Mouse (Mus musculus) frontal cortex, postnatal 36 days (tissue): ENCODE data around the gene Zbed4.
"Not testable (repeated sequence)": the region's sequence is repeated elsewhere in the genome, so short reads cannot be mapped to it uniquely, and the experiment has no call there.

Source experiments
- DNase-seq, 2 experiments: peaks; one replicate each; pipeline ENCODE4 v3.0.0; 2022; ENCODE audit warnings: low spot score in 2 of 2

Zbed4 gene

DNA sequence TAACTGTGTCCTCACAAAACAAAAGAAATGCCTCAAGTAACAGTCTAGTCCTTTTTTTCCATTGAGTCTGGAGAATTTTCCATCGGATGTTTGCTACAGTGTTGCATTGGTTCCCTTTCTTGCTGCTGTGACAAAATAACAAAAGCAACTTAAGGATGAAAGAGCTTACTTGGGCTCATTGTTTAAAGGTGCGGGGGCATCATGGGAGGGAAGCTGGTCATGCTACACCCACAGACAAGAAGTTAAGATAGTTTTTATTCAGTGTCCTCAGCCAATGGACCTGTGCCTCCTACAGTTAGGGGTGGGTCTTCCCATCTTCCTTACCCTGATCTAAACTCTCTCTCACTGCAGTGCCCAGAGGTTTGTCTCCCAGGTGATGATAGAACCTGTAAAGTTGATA lies 13.0 kb upstream of the Zbed4 start:
- DNase-seq, result no peak

DNA sequence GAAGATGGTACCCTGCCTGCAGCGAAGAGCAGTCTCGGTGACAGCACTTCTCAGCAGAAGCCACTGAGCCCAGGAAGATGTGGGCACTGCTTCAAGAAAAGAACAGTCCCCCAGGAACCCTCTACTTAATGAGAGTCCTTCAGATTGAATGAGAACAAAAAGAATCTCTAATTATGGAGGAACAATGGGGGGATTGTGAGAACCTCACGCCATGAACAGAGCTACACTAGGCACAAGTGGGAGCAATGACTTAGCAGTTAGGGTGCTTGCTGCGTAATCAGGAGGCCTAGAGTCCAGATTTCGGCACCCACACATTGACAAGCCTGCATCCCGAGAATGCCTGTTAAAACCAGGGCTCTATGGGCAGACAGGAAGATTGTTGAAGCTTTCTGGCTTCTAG lies 10.1 kb upstream of the Zbed4 start:
- DNase-seq, result no peak

DNA sequence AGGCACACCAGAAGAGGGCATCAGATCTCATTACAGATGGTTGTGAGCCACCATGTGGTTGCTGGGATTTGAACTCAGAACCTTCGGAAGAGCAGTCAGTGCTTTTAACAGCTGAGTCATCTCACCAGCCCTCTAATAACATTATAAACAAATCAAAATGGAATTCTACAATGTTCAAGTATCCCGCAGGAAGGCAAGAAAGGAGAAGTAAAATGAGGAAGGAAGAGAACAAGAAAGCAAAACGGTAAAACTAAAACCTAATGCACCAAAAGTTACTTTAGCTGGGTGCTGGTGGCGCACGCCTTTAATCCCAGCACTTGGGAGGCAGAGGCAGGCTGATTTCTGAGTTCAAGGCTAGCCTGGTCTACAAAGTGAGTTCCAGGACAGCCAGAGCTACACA lies 8.1 kb upstream of the Zbed4 start:
- not testable (repeated sequence) for DNase-seq

DNA sequence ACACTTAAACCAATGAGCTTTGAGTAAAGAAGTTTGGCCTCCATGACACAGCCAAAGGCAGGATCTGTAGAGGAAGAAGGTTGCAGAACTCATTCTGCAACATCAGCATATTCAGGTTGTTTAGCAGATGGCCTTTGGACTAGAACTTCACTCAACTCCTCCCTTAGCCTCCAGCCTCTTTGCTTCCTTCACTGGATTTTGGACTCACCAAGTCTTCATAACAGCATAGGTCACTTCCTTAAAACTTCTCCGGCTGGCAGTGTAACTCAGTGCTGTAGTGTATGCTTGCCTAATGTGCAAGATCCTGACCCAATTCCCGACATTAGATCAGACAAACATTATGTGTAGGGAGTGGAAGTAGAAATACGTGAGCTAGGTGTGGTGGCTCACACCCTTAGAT lies 6.1 kb upstream of the Zbed4 start:
- DNase-seq, result no peak

DNA sequence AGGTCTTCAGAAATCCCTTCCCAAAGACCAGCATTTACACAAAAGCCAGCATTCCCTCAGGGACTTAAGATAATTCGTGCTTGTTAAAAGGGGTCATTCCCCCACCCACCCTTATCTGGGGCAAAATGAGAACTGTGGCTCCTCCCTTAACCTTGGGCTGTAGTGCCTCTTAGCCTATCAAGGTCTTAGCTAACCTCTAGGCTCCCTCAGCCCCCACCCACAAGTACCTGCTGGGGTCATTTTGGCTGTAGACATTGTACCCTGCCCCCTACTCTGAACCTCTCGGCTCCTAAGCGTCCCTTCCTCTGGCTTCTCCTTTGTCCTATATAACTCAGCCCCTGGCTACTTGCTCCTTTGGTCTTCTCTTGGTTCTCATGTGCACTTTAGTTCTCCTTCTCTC lies 5.5 kb upstream of the Zbed4 start:
- DNase-seq, result no peak

DNA sequence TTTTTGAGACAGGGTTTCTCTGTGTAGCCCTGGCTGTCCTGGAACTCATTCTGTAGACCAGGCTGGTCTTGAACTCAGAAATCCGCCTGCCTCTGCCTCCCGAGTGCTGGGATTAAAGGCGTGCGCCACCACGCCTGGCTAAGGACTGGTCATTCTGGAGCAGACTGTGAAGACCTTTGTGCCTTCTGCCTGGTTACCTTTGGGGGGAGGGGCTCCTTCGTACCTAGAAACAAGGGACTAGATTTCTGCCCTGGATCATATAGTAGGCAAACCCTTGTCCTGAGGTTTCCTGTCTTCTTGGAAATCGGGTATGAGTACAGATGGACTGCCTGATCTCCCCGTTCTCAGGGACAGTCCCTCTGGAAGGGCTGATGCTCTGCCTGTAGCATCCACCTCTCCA lies 1.8 kb upstream of the Zbed4 start:
- DNase-seq, result not testable (repeated sequence)

DNA sequence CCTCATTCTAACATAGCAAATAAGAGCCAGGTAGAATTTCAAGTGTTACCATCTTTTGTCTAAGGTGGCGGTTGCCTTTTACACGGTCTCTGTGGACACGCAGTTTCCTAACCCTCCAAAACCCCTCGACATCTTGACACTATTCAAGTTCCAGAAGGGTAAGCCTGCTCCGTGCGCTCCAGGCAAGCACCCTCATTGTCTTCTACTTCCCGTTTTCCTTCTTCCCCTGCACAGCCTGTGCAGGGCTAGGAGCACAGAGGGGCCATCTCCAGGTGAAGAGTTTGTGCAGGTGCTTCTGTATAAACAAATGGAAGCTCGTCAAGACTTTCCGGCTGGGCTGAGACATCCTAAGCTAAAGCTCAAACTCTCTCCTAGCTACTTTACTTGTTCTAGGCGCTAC lies 1.4 kb upstream of the Zbed4 start:
- no peak for DNase-seq

DNA sequence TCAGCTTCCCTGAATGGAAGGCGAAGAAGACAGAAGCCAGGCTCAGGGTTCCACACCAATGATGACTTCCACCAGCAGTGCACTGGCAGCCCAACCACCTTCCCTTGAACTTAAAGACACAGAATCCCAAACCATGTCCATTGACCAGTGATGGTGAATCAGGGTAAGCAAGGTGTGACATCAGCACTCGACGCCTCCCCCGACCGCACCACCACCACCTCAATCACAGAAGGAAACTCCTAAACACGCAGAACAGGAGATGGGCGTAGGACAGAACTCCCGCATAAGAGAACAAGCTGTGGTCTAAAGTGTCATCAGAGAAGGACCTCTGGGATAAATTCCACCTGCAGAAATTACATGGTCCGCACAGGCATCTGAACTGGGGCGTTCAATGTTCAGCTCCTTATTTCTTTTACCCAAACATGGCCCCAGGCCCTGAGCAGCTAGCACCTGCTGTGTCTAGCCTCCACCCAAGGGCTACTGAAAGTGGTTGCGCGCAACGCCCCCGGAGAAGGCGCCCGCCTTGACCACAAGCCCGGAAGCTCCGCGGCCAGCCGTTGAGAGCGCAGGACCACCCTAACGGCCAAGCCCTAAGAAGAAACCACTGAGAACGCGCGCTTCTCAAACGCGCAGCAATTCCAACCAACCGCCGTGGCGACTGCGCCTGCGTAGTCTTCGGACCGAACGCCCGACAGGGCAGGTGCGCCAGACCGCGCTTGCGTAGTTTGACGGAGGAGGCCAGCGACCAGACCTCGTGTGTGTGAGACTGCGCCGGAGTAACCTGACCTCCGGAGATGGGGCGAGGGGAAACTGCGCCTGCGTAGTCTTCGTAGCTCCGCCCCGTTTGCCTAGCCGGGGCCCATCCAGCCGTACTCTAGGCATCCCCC lies 540 bp upstream of the Zbed4 start:
- peak; percentile 99 for DNase-seq

DNA sequence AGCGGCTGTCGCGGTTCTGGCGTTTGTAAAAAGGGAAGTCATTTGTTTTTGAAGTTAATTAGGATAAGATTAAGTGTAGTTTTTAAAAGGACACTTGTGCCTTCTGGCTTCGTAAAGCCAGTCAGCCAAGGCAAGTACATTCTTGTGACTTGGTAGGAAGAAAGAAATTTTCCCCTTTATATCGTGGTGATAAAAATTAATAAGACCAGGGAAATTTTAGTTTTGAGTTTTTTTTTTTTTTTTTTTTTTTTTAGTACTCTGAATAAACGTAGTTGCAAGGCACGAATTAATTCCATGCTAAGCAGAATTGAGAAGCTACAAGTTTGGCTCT lies 908 bp downstream of the Zbed4 start:
- no peak for DNase-seq

DNA sequence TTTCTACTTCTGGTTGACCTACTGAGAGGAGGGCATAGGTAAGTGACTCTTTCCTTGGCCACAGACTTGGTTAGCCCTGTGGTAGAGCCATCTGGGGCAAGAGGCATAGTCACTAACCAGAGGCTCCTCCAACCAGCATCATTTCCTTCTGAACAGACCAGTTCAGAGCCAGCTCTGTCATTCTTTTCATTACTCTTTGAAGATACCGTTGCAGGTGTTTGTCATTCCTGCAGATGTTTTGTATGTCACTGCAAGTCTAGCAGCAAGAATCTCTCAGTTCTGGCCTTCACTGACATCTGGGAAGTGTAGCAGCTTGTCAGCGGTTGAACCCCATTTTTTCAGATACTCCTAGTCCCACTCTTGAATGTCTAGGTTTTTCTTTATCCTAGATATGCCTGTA lies 3.4 kb downstream of the Zbed4 start:
- no peak for DNase-seq

DNA sequence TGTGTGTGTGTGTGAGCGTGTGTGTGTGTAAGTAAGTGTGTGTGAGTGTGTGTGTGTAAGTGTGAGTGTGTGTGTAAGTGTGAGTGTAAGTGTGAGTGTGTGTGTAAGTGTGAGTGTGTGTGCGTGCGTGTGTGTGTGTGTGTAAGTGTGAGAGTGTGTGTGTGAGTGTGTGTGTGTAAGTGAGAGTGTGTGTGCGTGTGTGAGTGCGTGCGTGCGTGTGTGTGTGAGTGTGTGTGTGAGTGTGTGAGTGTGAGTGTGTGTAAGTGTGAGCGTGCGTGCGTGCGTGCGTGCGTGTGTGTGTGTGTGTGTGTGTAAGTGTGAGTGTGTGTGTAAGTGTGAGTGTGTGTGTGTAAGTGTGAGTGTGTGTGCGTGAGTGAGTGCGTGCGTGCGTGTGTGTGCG lies 4.3 kb downstream of the Zbed4 start:
- no peak for DNase-seq

DNA sequence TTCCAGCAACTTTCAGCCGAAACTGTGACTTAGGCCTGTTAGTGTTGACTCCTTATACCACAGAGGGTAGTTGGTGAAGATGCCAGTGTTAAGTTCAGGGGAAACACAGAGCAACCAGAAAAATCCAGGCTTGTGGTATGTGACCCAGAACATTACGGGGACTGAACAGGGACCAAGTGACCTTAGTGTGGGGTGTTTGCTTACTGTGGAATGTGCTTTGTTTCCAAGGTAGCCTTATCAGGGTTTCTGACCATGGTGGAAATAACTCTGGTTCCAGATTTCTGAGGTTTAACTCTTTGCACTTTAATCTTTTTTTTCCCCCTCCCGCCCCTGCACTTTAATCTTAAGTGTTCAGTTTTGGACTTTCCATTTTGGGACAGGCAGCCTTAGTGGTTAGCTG lies 6.6 kb downstream of the Zbed4 start:
- no peak for DNase-seq

DNA sequence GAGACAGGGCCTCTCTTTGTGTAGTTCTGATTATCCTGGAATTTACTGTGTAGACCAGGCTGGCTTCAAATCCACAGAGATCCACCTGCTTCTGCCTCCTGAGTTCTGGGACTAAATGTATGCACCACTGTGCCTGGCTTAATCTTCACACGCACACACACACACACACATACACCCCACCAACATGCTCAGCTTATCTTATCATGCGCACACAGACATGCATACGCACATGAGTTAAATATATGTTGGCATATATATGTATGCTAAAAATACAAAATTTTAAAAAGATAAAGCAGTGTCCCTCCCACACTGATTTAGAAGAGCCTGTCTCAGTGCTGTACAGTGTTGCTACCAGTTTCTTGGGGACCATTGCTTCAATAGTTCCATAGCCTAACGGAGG lies 10.1 kb downstream of the Zbed4 start:
- no peak for DNase-seq

DNA sequence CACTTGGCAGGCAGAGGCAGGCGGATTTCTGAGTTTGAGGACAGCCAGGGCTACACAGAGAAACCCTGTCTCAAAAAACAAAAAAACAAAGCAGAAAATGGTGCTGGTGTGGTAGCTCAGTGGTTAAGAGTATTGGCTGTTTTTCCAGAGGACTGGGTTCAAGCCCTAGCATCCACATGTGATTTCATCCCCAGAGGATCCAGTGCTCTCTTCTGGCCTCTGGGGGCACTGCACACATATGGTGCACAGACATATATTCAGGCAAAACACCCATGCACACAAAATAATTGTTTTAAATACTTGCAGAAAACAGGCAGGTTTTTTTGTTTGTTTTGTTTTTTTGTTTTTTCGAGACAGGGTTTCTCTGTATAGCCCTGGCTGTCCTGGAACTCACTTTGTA lies 14.7 kb downstream of the Zbed4 start:
- DNase-seq, result not testable (repeated sequence)

DNA sequence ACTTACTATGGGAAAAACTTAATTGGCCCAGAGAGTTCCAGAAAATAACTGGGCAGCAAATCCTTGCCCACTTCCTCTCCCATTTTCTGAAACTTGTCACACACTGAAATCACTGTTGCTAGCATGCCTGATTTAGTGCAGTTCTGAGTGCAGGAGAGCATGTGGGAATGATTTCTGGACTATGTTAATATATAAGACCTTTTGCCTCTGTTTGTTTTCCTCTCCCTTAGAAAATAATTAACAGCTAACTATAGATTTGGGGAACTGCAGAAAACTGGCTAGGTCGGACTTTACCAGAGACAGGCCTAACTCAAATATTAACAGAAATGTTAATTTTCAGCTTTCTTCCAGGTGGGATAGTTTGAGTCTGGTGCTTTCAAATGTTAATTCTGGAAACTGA lies 17.1 kb downstream of the Zbed4 start:
- no peak for DNase-seq

DNA sequence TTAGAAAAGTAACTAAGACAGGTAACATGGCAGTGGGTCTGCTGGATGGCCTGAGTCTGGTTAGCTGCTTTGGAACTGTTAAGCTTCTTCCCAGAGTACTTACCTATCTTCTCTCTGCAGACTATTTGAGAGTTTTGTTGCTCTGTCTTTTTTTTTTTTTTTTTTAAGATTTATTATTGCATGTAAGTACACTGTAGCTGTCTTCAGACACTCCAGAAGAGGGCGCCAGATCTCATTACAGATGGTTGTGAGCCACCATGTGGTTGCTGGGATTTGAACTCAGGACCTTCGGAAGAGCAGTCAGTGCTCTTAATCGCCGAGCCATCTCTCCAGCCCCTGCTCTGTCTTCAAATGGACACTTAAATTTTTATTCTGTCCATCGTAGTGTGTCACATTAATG lies 23.2 kb downstream of the Zbed4 start:
- not testable (repeated sequence) for DNase-seq

DNA sequence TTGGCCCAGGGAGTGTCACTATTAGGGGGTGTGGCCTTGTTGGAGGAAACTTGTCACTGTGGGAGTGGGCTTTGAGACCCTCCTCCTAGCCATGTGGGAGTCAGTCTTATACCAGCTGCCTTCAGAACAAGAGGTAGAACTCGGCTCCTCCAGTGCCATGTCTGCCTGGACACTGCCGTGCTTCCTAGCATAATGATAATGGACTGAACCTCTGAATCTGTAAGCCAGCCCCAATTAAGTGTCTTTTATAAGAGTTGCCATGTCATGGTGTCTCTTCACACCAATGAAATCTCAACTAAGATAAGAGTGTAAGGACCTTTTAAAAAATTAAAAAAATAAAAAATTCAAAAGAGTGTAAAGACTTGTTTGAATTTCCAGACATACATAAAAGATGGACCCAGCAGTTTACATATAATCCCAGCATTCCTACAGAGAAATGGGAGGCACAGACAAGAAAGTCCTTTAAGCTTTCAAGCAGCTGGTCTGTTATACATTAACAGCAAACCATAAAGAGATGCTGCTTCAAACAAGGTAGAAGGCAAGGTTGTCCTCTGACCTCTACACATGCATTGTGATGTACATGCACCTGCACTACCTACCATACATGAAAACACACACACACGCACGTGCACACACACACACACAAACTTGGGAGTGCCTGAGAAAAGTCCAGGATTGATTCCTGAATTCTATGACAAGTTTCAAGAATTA lies 40.8 kb downstream of the Zbed4 start:
- DNase-seq, result no peak

DNA sequence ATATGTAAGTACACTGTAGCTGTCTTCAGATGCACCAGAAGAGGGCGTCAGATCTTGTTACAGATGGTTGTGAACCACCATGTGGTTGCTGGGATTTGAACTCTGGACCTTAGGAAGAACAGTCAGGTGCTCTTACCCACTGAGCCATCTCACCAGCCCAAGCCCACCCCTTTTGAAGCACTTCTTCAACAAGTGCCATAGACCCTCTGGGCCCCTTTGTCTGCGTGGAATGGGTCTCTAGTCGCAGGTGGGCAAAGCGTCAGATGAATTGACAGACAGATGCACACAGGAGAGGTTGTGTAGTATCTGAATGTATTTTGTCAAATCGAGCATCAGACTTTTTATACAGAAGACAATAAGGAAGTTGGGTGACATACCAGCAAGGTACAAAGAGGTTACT lies 43.3 kb downstream of the Zbed4 start:
- DNase-seq, result not testable (repeated sequence)

DNA sequence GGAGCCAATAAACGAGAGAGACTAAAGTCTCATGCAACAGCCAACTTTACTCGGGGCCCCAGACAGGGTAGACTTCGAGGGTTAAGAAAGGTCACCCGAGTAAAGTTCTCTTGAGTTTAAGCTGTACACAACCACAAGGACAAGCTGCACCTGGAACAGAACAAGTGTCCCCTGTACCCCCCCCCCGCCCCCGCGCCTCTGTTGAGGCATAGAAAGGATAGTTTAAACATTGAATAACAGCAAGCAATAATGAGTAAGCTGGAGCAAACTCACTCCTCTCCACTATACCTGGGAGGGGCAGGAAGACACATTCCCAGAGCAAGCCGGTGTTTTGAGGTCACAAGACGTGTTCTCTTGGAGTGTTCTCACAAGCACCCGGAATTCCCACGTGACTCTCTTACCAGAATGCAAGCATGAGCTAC lies 48.5 kb downstream of the Zbed4 start:
- DNase-seq, result no peak

DNA sequence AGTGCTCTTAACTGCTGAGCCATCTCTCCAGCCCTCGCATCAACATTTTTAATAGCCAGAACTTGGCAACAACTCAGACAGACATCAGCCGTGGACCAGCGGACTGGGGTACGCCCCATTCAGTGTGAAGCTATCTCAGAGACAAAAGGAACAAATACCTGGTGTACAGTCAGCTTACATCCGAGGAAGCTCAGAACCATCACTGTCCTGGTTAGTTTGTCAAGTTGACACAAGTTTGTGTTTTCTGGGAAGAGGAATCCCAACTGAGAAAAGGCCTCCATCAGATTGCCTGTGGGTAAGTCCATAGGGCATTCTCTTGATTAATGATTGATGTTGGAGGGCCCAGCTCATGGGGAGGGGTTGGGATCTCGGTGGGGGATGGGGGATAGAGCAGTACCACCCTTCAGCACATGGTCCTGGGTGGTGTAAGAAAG lies 49.5 kb downstream of the Zbed4 start:
- no peak for DNase-seq

DNA sequence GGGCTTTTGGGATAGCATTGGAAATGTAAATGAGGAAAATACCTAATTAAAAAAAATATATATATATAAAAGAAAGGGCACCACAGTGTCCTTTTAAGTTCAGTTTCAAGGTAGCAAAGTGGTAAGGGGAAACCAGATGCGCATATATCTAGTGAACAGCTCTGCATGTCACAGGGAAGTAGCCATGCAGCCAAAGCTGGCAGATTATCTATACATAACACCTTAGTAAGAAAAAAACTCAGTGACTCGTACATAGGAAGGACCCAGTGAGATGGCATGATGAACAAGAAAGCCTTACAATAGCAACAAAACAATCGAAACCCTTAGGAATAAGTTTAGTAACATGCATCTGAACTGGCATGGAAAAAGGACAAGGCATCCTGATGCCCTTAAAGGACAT lies 50.4 kb downstream of the Zbed4 start:
- DNase-seq, result no peak

DNA sequence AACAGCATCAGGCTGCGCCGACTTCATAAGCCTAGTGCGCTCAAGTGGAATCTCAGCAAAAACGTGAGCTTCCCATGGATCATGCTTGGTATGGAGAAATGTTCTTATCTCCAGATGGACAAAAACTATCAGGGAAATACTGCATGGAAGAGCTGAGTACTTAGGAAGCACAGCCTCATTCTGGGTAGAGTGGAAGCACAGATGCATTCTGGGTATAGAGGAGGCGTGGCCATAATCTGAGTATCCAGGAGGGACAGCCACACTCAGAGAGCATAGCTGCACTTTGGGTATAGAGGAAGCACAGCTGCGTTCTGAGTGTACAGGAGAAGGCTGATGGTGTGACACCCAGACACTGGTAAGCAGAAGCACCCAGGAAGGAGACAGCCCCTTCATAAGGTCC lies 50.9 kb downstream of the Zbed4 start:
- no peak for DNase-seq

DNA sequence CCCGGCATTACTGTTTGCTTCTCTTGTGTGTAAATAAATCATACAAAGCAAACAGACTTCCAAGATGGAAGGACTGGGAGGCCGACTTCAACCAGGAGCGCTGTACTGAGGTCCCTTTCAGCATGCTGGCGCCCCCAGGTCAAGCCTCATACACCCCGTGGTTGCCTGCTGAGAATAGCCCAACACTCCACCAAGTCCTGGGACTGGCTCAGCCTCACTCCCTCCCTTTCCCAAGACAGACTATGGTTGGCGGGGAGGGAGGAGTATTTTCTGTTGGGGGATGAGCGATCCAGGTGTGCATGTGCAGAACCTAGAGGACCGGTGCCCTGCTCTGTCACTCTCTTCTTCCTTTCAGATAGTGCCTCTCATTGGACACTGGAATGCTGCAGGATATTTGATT lies 56.7 kb downstream of the Zbed4 start:
- no peak for DNase-seq
